Comparison of ENCODE assay signal across 8 mouse cellular contexts in genomic region chr17:46027066-46027917, GRCm38 (mm10). TPM values are rescaled to one million over a fixed set of nuclear protein-coding genes. Genes with fewer than 3 reads are reported as not detected.
DNase-seq lines count a peak whose midpoint lies in the region; ATAC-seq and TF ChIP-seq lines count a peak whose summit lies in the region.

No protein-coding gene starts in this region.

- peak; percentile 55 for DNase-seq in 416B (ENCODE audit: low read depth)
- peak; percentile 82 to 93 for DNase-seq in adrenal gland, postnatal 36 days
- peak; percentile 88 for DNase-seq in embryonic facial prominence, embryonic 14.5 days (ENCODE audit: low spot score)
- peak; percentile 88 for DNase-seq in heart, embryonic 10.5 days (ENCODE audit: low spot score)
- DNase-seq in liver, adult 2 months (ENCODE audit: extremely low read depth, low read depth, low spot score) = peak; percentile 64
- peak; percentile 87 for DNase-seq in midbrain, postnatal 0 days (ENCODE audit: low spot score)
- peak; percentile 91 for DNase-seq in stomach, postnatal 0 days (ENCODE audit: low spot score)

- TF ChIP-seq POLR2A in liver, adult 2 months (IDR thresholded peaks at IDR 0.05; ENCODE audit: extremely low read depth, insufficient read depth, low read length) = no peak

- peaks cover 47% of the 10 kb centered on the region for H3K36me3 ChIP-seq in embryonic facial prominence, embryonic 14.5 days (ENCODE audit: control insufficient read depth, insufficient read depth, low read length)
- H3K36me3 ChIP-seq in heart, embryonic 10.5 days = peaks cover 52% of the 10 kb centered on the region
- H3K36me3 ChIP-seq in kidney, embryonic 15.5 days = peaks cover 42% of the 10 kb centered on the region
- H3K36me3 ChIP-seq in liver, adult 2 months (ENCODE audit: control insufficient read depth, insufficient read depth, low read length) = peaks cover 32% of the 10 kb centered on the region
- H3K36me3 ChIP-seq in midbrain, postnatal 0 days (ENCODE audit: insufficient read depth, low read length) = peaks cover 23% of the 10 kb centered on the region
- H3K36me3 ChIP-seq in stomach, postnatal 0 days (ENCODE audit: control insufficient read depth, insufficient read depth, low read length) = peaks cover 19% of the 10 kb centered on the region

- no peaks in the 10 kb centered on the region for H3K27me3 ChIP-seq in embryonic facial prominence, embryonic 14.5 days (replicated peaks; ENCODE audit: control insufficient read depth, insufficient read depth, low read length)
- H3K27me3 ChIP-seq in heart, embryonic 10.5 days (ENCODE audit: insufficient read depth, poor library complexity, severe bottlenecking) = no peaks in the 10 kb centered on the region
- no peaks in the 10 kb centered on the region for H3K27me3 ChIP-seq in kidney, embryonic 15.5 days
- no peaks in the 10 kb centered on the region for H3K27me3 ChIP-seq in liver, adult 2 months (ENCODE audit: control insufficient read depth, insufficient read depth, low read length)
- no peaks in the 10 kb centered on the region for H3K27me3 ChIP-seq in midbrain, postnatal 0 days (ENCODE audit: insufficient read depth, low read length)
- H3K27me3 ChIP-seq in stomach, postnatal 0 days (ENCODE audit: control insufficient read depth, insufficient read depth, low read length) = no peaks in the 10 kb centered on the region

- 15% methylated on average over 13 of the region's 16 CpGs for WGBS in embryonic facial prominence, embryonic 14.5 days
- 22% methylated on average over 16 of the region's 16 CpGs for WGBS in heart, embryonic 10.5 days
- 10% methylated on average over 16 of the region's 16 CpGs for WGBS in kidney, embryonic 15.5 days
- 10% methylated on average over 16 of the region's 16 CpGs for WGBS in liver, adult 2 months
- WGBS in midbrain, postnatal 0 days = 11% methylated on average over 16 of the region's 16 CpGs
- WGBS in stomach, postnatal 0 days = 15% methylated on average over 16 of the region's 16 CpGs

- peak; percentile 83 for TF ChIP-seq CTCF in liver, adult 2 months (IDR thresholded peaks at IDR 0.05; ENCODE audit: low read depth, low read length)
- TF ChIP-seq CTCF in midbrain, postnatal 0 days (IDR thresholded peaks at IDR 0.05) = peak; percentile 84
- peak; percentile 89 for TF ChIP-seq CTCF in stomach, postnatal 0 days (IDR thresholded peaks at IDR 0.05; ENCODE audit: low read depth)

- peak overlapping the region; percentile 85 for H3K4me3 ChIP-seq in embryonic facial prominence, embryonic 14.5 days (ENCODE audit: low read depth, low read length)
- H3K4me3 ChIP-seq in heart, embryonic 10.5 days = peak overlapping the region; percentile 78
- peak overlapping the region; percentile 86 for H3K4me3 ChIP-seq in kidney, embryonic 15.5 days (replicated peaks)
- peak overlapping the region; percentile 9; the same call in 1 of the 2 replicates for H3K4me3 ChIP-seq in liver, adult 2 months (ENCODE audit: insufficient read depth, low read depth, low read length)
- peak overlapping the region; percentile 24 for H3K4me3 ChIP-seq in midbrain, postnatal 0 days (ENCODE audit: low read depth, low read length)
- H3K4me3 ChIP-seq in stomach, postnatal 0 days (ENCODE audit: low read depth, low read length) = peak overlapping the region; percentile 90; the same call in 1 of the 2 replicates

- peak overlapping the region; percentile 97 for H3K9ac ChIP-seq in embryonic facial prominence, embryonic 14.5 days (ENCODE audit: low read depth, low read length)
- peak overlapping the region; percentile 42 for H3K9ac ChIP-seq in kidney, embryonic 15.5 days
- peak overlapping the region; percentile 5; the same call in 1 of the 2 replicates for H3K9ac ChIP-seq in liver, adult 2 months (ENCODE audit: low read depth, low read length)
- peak overlapping the region; percentile 48; the same call in 1 of the 2 replicates for H3K9ac ChIP-seq in midbrain, postnatal 0 days (replicated peaks; ENCODE audit: low read length, poor library complexity, severe bottlenecking)
- H3K9ac ChIP-seq in stomach, postnatal 0 days (ENCODE audit: low read length) = peak overlapping the region; percentile 47

- no peak for TF ChIP-seq EP300 in stomach, postnatal 0 days (optimal IDR thresholded peaks at IDR 0.05)

- H3K9me3 ChIP-seq in embryonic facial prominence, embryonic 14.5 days (ENCODE audit: control insufficient read depth, low read length) = no peaks in the 10 kb centered on the region
- H3K9me3 ChIP-seq in heart, embryonic 10.5 days = no peaks in the 10 kb centered on the region
- H3K9me3 ChIP-seq in kidney, embryonic 15.5 days (replicated peaks) = no peaks in the 10 kb centered on the region
- H3K9me3 ChIP-seq in midbrain, postnatal 0 days (ENCODE audit: low read length) = no peaks in the 10 kb centered on the region
- H3K9me3 ChIP-seq in stomach, postnatal 0 days (ENCODE audit: control insufficient read depth, low read length) = no peaks in the 10 kb centered on the region

- peak overlapping the region; percentile 87 for H3K27ac ChIP-seq in embryonic facial prominence, embryonic 14.5 days (replicated peaks; ENCODE audit: low read depth, low read length)
- peak overlapping the region; percentile 99 for H3K27ac ChIP-seq in heart, embryonic 10.5 days
- H3K27ac ChIP-seq in kidney, embryonic 15.5 days = peak overlapping the region; percentile 98
- peak overlapping the region; percentile 7 for H3K27ac ChIP-seq in liver, adult 2 months (replicated peaks; ENCODE audit: insufficient read depth, low read depth, low read length)
- peak overlapping the region; percentile 70 for H3K27ac ChIP-seq in midbrain, postnatal 0 days (ENCODE audit: low read depth, low read length)
- peak overlapping the region; percentile 96 for H3K27ac ChIP-seq in stomach, postnatal 0 days (replicated peaks)

- peak overlapping the region; percentile 72 for H3K4me2 ChIP-seq in embryonic facial prominence, embryonic 14.5 days (ENCODE audit: low read depth, low read length)
- H3K4me2 ChIP-seq in kidney, embryonic 15.5 days = peak overlapping the region; percentile 87
- H3K4me2 ChIP-seq in midbrain, postnatal 0 days (ENCODE audit: low read depth, low read length, poor library complexity, severe bottlenecking) = peak overlapping the region; percentile 92
- H3K4me2 ChIP-seq in stomach, postnatal 0 days (replicated peaks; ENCODE audit: low read depth) = peak overlapping the region; percentile 84

- peaks cover 39% of the 10 kb centered on the region for H3K79me2 ChIP-seq in liver, adult 2 months (ENCODE audit: control insufficient read depth, insufficient read depth, low read length)

- H3K4me1 ChIP-seq in embryonic facial prominence, embryonic 14.5 days (ENCODE audit: control insufficient read depth, insufficient read depth, low read length) = peaks cover 27% of the 10 kb centered on the region
- peaks cover 53% of the 10 kb centered on the region for H3K4me1 ChIP-seq in heart, embryonic 10.5 days
- H3K4me1 ChIP-seq in kidney, embryonic 15.5 days = peaks cover 51% of the 10 kb centered on the region
- peaks cover 7% of the 10 kb centered on the region for H3K4me1 ChIP-seq in liver, adult 2 months (ENCODE audit: control insufficient read depth, insufficient read depth, low read length)
- peaks cover 28% of the 10 kb centered on the region for H3K4me1 ChIP-seq in midbrain, postnatal 0 days (ENCODE audit: insufficient read depth, low read length)
- H3K4me1 ChIP-seq in stomach, postnatal 0 days (replicated peaks; ENCODE audit: control insufficient read depth, insufficient read depth) = peaks cover 20% of the 10 kb centered on the region

- ATAC-seq in embryonic facial prominence, embryonic 14.5 days (ENCODE audit: low read depth) = peak; percentile 20
- peak; percentile 16; the same call in 1 of the 2 replicates for ATAC-seq in kidney, embryonic 15.5 days (replicated peaks; ENCODE audit: low FRiP score)
- peak; percentile 42 for ATAC-seq in midbrain, postnatal 0 days (ENCODE audit: low FRiP score)
- ATAC-seq in stomach, postnatal 0 days (ENCODE audit: low FRiP score, low TSS enrichment) = peak; percentile 66

RNA-seq across cellular contexts. Expression of gene Vegfa, which starts 4.9 kb away (rescaled TPM):
- total RNA-seq in adrenal gland, postnatal 36 days (2021) = 100 to 1,000 TPM; 330 to 830 TPM
- polyA plus RNA-seq in embryonic facial prominence, embryonic 14.5 days (2014; fragmentation: Nextera tagmentation; extraction: Ambion mirVana) = 4.2 and 4.7 TPM in 2 replicates
- 4.5 and 6.0 TPM in 2 replicates for polyA plus RNA-seq in heart, embryonic 10.5 days (2016; fragmentation: Nextera tagmentation; extraction: Ambion mirVana)
- 5.9 and 6.6 TPM in 2 replicates for polyA plus RNA-seq in kidney, embryonic 15.5 days (2015; fragmentation: Nextera tagmentation; extraction: Ambion mirVana)
- 120 TPM in 2 replicates for total RNA-seq in liver, adult 2 months (2014; rRNA removed)
- 188 and 288 TPM in 2 replicates for polyA plus RNA-seq in liver, adult 2 months (2012; rRNA removed)
- total RNA-seq in midbrain, postnatal 0 days (2014; rRNA removed) = 78.6 and 105 TPM in 2 replicates
- polyA plus RNA-seq in midbrain, postnatal 0 days (2015; fragmentation: Nextera tagmentation; extraction: Ambion mirVana) = 2.3 and 3.0 TPM in 2 replicates
- polyA plus RNA-seq in stomach, postnatal 0 days (2015; fragmentation: Nextera tagmentation; extraction: Ambion mirVana) = 2.4 and 3.1 TPM in 2 replicates

Comparison
In these comparisons a context has a peak if more than half of its experiments do, and no peak if none do; other contexts are left out.
1. Peak in every context shown above with its lines: DNase-seq, ATAC-seq, H3K4me3 ChIP-seq and H3K27ac ChIP-seq.
2. ATAC-seq: peak in every context shown above with its lines; median percentile 66 in stomach, postnatal 0 days; 42 in midbrain, postnatal 0 days; 20 in embryonic facial prominence, embryonic 14.5 days; 16 in kidney, embryonic 15.5 days.
3. H3K27ac ChIP-seq: peak in every context shown above with its lines; median percentile 99 in heart, embryonic 10.5 days; 98 in kidney, embryonic 15.5 days; 96 in stomach, postnatal 0 days; 87 in embryonic facial prominence, embryonic 14.5 days; 70 in midbrain, postnatal 0 days; 7 in liver, adult 2 months.
4. H3K4me3 ChIP-seq: peak in every context shown above with its lines; median percentile 90 in stomach, postnatal 0 days; 86 in kidney, embryonic 15.5 days; 85 in embryonic facial prominence, embryonic 14.5 days; 78 in heart, embryonic 10.5 days; 24 in midbrain, postnatal 0 days; 9 in liver, adult 2 months.
5. H3K9ac ChIP-seq: peak in every context shown above with its lines; median percentile 97 in embryonic facial prominence, embryonic 14.5 days; 48 in midbrain, postnatal 0 days; 47 in stomach, postnatal 0 days; 42 in kidney, embryonic 15.5 days; 5 in liver, adult 2 months.
6. RNA of gene Vegfa, which starts 4.9 kb away (polyA plus RNA-seq): 188 to 288 TPM in liver, adult 2 months; 5.9 to 6.6 TPM in kidney, embryonic 15.5 days, 4.5 to 6.0 TPM in heart, embryonic 10.5 days, 4.2 to 4.7 TPM in embryonic facial prominence, embryonic 14.5 days, 2.4 to 3.1 TPM in stomach, postnatal 0 days and 2.3 to 3.0 TPM in midbrain, postnatal 0 days; every median in the first group is over 10 times any median in the second.